ENCODE assay signal across 8 mouse cellular contexts in genomic region chr12:9574244-9574871, GRCm38 (mm10). TPM values are rescaled to one million over a fixed set of nuclear protein-coding genes. Genes with fewer than 3 reads are reported as not detected.
A peak's percentile ranks its signal among the peaks of the same experiment; 100 is the strongest.
DNase-seq lines count a peak whose midpoint lies in the region; ATAC-seq and TF ChIP-seq lines count a peak whose summit lies in the region.

No protein-coding gene starts in this region.

- no peak for TF ChIP-seq CTCF in left cerebral cortex, adult 2 months (IDR thresholded peaks at IDR 0.05)

- peak overlapping the region; percentile 9; the same call in 1 of the 2 replicates for H3K4me3 ChIP-seq in left cerebral cortex, adult 2 months
- peak overlapping the region; percentile 28 for H3K4me3 ChIP-seq in hindbrain, embryonic 15.5 days
- H3K4me3 ChIP-seq in liver, embryonic 11.5 days (ENCODE audit: low read depth, low read length) = peak overlapping the region; percentile 46
- H3K4me3 ChIP-seq in neural tube, embryonic 13.5 days = peak overlapping the region; percentile 36

- ATAC-seq in hindbrain, embryonic 15.5 days (ENCODE audit: low FRiP score, low read depth) = 0 out of 2 replicates have a peak, but pooled peaks have one; percentile 40
- ATAC-seq in liver, embryonic 11.5 days (replicated peaks; ENCODE audit: low FRiP score) = peak; percentile 39
- ATAC-seq in neural tube, embryonic 13.5 days (ENCODE audit: low read depth) = no peak
- ATAC-seq in erythroblast, adult 5-6 weeks (replicated peaks; ENCODE audit: low FRiP score, poor library complexity, severe bottlenecking) = no peak

- peaks cover 21% of the 10 kb centered on the region for H3K4me1 ChIP-seq in hindbrain, embryonic 15.5 days (replicated peaks)
- H3K4me1 ChIP-seq in liver, embryonic 11.5 days (replicated peaks; ENCODE audit: control insufficient read depth, insufficient read depth, low read length) = no peaks in the 10 kb centered on the region
- H3K4me1 ChIP-seq in neural tube, embryonic 13.5 days (replicated peaks) = peaks cover 28% of the 10 kb centered on the region

- no peaks in the 10 kb centered on the region for H3K36me3 ChIP-seq in hindbrain, embryonic 15.5 days
- H3K36me3 ChIP-seq in liver, embryonic 11.5 days (ENCODE audit: control insufficient read depth, insufficient read depth, low read length) = no peaks in the 10 kb centered on the region
- H3K36me3 ChIP-seq in neural tube, embryonic 13.5 days = no peaks in the 10 kb centered on the region

- peaks cover 73% of the 10 kb centered on the region for H3K27me3 ChIP-seq in hindbrain, embryonic 15.5 days
- peaks cover 96% of the 10 kb centered on the region for H3K27me3 ChIP-seq in liver, embryonic 11.5 days (replicated peaks; ENCODE audit: control insufficient read depth, insufficient read depth, low read length)
- H3K27me3 ChIP-seq in neural tube, embryonic 13.5 days = peaks cover 98% of the 10 kb centered on the region

- under 1% methylated on average over 38 of the region's 38 CpGs for WGBS in hindbrain, embryonic 15.5 days
- under 1% methylated on average over 38 of the region's 38 CpGs for WGBS in liver, embryonic 11.5 days
- under 1% methylated on average over 38 of the region's 38 CpGs for WGBS in neural tube, embryonic 13.5 days

- intact Hi-C loops in left cerebral cortex, adult 2 months (cut with DNase I) = loop anchor here (5.0 kb wide), 4 partner anchors 322 to 1013 kb away; no protein-coding TSS in a partner anchor

- H3K4me2 ChIP-seq in hindbrain, embryonic 15.5 days = peak overlapping the region; percentile 54
- H3K4me2 ChIP-seq in liver, embryonic 11.5 days = peak overlapping the region; percentile 63
- H3K4me2 ChIP-seq in neural tube, embryonic 13.5 days = peak overlapping the region; percentile 57

- no peak for DNase-seq in left cerebral cortex, adult 2 months (ENCODE audit: extremely low spot score in 1 of 2, low spot score in 2 of 2)
- DNase-seq in left cerebral cortex, adult 9 months (ENCODE audit: low spot score in 2 of 2) = no peak
- peak; percentile 54 for DNase-seq in gastrocnemius, postnatal 10 days
- peak; percentile 55 for DNase-seq in liver, embryonic 11.5 days (ENCODE audit: low spot score)
- no peak for DNase-seq in thymus, postnatal 0 days (ENCODE audit: low spot score)

- no peak overlapping the region for H3K27ac ChIP-seq in left cerebral cortex, adult 2 months
- no peak overlapping the region for H3K27ac ChIP-seq in hindbrain, embryonic 15.5 days (replicated peaks)
- H3K27ac ChIP-seq in liver, embryonic 11.5 days (ENCODE audit: low read depth, low read length) = no peak overlapping the region
- H3K27ac ChIP-seq in neural tube, embryonic 13.5 days (replicated peaks) = no peak overlapping the region

- no peak overlapping the region for H3K9ac ChIP-seq in hindbrain, embryonic 15.5 days
- H3K9ac ChIP-seq in liver, embryonic 11.5 days (ENCODE audit: low read depth, low read length) = 0 out of 2 replicates have a peak overlapping the region, but pooled peaks have one; percentile 16
- H3K9ac ChIP-seq in neural tube, embryonic 13.5 days = 0 out of 2 replicates have a peak overlapping the region, but pooled peaks have one; percentile 49

- H3K9me3 ChIP-seq in hindbrain, embryonic 15.5 days = no peaks in the 10 kb centered on the region
- H3K9me3 ChIP-seq in liver, embryonic 11.5 days (ENCODE audit: control insufficient read depth, low read length) = no peaks in the 10 kb centered on the region
- H3K9me3 ChIP-seq in neural tube, embryonic 13.5 days = no peaks in the 10 kb centered on the region

RNA-seq across cellular contexts. Expression of gene Osr1, which starts 4.4 kb away (rescaled TPM):
- total RNA-seq in left cerebral cortex, adult 2 months (2021) = 1 to 10 TPM; 2.8 to 3.9 TPM
- 1 to 10 TPM; 5.5 to 6.4 TPM for total RNA-seq in gastrocnemius, postnatal 10 days (2021)
- polyA plus RNA-seq in hindbrain, embryonic 15.5 days (2015; fragmentation: Nextera tagmentation; extraction: Ambion mirVana) = 11.7 and 12.4 TPM in 2 replicates
- polyA plus RNA-seq in liver, embryonic 11.5 days (2014; fragmentation: Nextera tagmentation; extraction: Ambion mirVana) = 9.3 and 10.6 TPM in 2 replicates
- polyA plus RNA-seq in neural tube, embryonic 13.5 days (2015; fragmentation: Nextera tagmentation; extraction: Ambion mirVana) = 12.3 and 15.7 TPM in 2 replicates
- 0.79 and 1.5 TPM in 2 replicates for polyA plus RNA-seq in thymus, postnatal 0 days (2015; fragmentation: Nextera tagmentation; extraction: Ambion mirVana)
- not detected in 2 replicates for total RNA-seq in erythroblast, adult 5-6 weeks (2015; ENCODE audit: low replicate concordance)
- total RNA-seq in erythroblast, adult 5-6 weeks (2017; ENCODE audit: low replicate concordance) = not detected in 2 replicates

Comparison
In these comparisons a context has a peak if more than half of its experiments do, and no peak if none do; other contexts are left out.
1. DNase-seq: peak in gastrocnemius, postnatal 10 days (single experiment) and liver, embryonic 11.5 days (single experiment); none in left cerebral cortex, adult 2 months (0 of 2), left cerebral cortex, adult 9 months (0 of 2) and thymus, postnatal 0 days (single experiment).
2. ATAC-seq: peak in hindbrain, embryonic 15.5 days (single experiment) and liver, embryonic 11.5 days (single experiment); none in neural tube, embryonic 13.5 days (single experiment) and erythroblast, adult 5-6 weeks (single experiment).
3. Peak in every context shown above with its lines, with median percentiles within 50 percentile points of each other: H3K4me3 ChIP-seq and H3K4me2 ChIP-seq.